Mouse (Mus musculus) heart, adult 2 months (tissue): ENCODE data around the gene Nkiras2.

Experiments used
- CTCF ChIP-seq: fragments of 200-600 bp; IDR thresholded peaks from 2 replicates; pipeline ENCODE4 v1.8.1; 2022; ENCODE audit warnings: antibody characterized with exemption, mild to moderate bottlenecking, moderate library complexity
- EP300 ChIP-seq: fragments of 200-500 bp; IDR thresholded peaks from 2 replicates; pipeline ENCODE4 v1.6.1; 2011; ENCODE audit warnings: low read depth, low read length, control low read depth; ENCODE audit not compliant: insufficient read depth
- POLR2A ChIP-seq: fragments of 200-500 bp; IDR thresholded peaks from 2 replicates; pipeline ENCODE4 v1.6.1; 2011; ENCODE audit warnings: mild to moderate bottlenecking, low read depth, low read length, control low read depth; ENCODE audit not compliant: insufficient read depth

- TF ChIP-seq POLR2A (no peak), CTCF (no peak), EP300 (no peak)
Measured at GRCm38 (mm10) chr11:100579116-100579799, 39.8 kb upstream of the Nkiras2 start.
